Mouse (Mus musculus) cerebellum, adult (tissue): Measurements from ENCODE around the gene Ankrd37.

ENCODE experiments used
- ATAC-seq: cut with Nextera tagmentation; 2 replicates; pipeline ENCODE4 v1.9.2; 2017; ENCODE audit warnings: mild to moderate bottlenecking, moderate library complexity, mixed read lengths; ENCODE audit not compliant: insufficient number of reproducible peaks, low FRiP score, low TSS enrichment

Ankrd37 gene

DNA sequence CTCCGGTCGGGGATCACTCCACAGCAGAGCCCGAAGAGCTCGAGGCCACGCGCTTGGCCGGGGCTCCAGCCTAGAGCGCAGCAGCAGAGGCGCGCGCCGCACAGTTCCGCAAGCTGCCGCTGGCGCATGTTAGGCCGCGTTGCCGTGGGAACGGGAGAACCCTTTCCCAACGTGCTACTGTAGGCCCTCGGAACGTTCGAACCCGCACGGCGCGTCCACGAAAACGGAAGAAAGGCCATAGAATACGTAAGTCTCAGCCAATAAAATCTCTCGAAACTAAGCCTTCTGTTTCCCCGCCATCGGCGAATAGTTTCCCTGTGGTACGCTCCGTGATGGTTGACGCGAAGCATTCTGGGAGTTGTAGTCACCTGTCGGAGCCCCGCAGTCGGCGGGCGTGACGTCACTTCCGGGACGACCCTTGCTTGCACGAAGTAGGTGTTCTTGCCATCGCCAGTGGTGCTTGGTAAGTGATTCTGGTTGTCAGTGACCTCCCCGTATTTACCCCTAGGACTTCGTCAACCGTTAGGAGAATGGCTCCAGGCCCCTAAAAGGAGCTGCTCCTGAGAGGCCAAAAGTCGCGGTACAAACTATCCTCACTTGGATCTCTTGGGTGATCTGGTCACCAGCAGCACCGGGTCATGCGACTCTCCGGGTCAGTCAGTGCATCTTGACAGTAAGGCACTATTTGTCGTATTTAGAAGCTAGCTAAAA lies 30.2 kb downstream of the Ankrd37 start, which contains the start of the genes 1700029J07Rik and Ufsp2:
TSS of gene 1700029J07Rik (minus strand) at position 127 of the 711 bp plus-strand sequence.
TSS of gene Ufsp2 (plus strand) at position 403 of the 711 bp plus-strand sequence.
- peak; percentile 97 for ATAC-seq

DNA sequence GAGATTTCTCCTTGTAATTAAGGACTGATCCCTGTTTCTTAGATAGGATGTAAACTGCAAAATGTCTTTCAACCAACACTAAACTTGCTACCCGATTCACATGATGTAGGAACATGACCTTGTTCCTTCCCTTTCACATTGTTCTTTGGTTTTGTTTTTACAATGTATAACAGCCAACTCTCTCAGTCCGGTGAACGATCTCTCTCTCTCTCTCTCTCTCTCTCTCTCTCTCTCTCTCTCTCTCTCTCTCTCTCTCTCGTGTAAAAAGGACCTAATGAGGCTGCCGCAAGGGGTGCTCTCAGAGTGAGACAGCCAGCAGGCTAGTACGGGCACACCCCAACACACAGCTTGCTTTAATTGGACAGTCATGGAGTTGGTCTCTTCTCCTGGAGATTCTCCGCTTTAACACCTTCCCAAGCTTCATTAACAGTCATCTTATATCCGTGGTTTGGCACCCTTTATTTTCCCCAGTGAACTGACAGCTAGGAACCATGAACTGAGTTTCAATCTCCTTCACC lies 31.5 kb downstream of the Ankrd37 start:
- no peak for ATAC-seq

DNA sequence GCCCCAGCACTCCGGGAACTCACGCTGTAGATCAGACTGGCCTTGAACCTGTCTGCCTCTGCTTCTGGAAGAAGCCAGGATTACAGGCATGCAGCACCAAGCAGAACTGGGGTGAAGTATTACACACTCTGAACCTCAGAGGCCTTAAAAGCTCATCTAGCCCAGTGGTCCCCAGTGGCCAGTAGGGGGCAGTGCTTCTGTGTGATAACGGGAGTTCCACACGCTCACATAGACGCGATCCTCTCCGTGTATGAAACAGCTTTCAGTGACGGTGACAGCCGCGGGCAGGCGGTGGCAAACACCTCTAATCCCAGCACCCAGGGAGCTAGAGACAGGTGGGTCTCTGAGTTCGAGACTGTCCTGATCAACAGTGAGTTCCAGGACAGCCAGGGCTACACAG lies 34.6 kb downstream of the Ankrd37 start:
- ATAC-seq: no peak

DNA sequence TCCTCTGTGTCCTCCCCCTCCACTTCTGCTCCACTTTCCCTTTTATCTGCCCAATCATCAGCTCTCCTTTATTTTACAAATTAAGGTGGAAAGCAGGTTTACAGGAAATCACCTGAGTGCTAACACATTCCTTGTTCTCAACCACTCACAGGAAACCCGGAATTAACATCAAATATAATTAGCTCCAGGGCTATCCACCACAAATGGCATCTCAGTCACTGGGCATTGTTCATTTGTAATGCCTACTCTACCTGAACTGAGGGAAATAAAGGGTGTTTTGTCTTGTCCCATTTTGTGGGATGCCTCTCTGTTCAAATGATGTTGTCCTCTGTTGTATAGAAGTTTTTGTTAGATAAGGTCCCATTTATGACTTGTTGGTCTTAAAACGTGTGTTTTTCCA lies 54.9 kb downstream of the Ankrd37 start:
- ATAC-seq: no peak
